Mouse (Mus musculus) urinary bladder, postnatal 25 days (tissue): ENCODE results near the gene Gatm.

Source experiments
- DNase-seq: peaks from one replicate; pipeline ENCODE4 v3.0.0; 2022; ENCODE audit warnings: low spot score

Gene Gatm

DNA sequence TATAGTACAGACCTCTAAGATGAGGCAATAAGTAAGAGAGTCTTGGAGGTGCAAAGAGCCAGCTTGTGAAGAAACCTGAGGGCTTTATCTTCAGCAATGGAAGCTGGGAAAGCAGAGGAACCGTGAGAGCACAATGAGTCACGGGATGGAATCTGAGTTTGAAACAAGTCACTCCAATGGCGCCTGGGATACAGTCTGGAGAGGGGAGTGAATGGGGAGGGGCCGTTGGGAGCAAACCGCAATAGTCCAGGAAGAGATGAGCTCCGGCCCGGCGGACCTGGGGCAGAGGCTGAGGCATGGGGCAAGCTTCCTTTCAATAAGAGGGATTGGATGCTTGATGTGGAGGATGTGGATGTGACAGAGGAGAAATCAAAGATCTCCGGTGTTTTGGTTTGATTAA is 2.3 kb downstream of the Gatm start:
- DNase-seq, result no peak

- no peak for DNase-seq
Observed at GRCm38 (mm10) chr2:122605829-122606228, 5.3 kb downstream of the Gatm start.

DNA sequence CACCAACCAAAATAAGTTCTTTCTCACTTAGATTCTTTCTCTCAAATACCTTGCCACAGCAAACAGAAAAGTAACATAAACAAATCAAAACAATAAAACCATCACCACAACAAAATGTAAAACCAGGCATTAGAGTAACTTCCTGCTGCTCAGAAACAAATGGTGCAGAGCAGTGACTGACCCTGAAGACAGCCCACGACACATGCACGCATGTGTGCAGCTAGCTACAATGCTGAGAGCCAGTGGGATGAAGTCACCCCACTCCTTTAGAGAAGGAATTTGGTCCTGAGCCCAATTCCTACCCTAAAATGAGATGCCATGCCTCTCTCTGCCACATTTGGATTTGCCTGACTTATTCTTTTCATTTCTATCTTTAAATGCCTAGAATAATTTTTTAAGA is 9.7 kb downstream of the Gatm start:
- DNase-seq, result no peak

DNA sequence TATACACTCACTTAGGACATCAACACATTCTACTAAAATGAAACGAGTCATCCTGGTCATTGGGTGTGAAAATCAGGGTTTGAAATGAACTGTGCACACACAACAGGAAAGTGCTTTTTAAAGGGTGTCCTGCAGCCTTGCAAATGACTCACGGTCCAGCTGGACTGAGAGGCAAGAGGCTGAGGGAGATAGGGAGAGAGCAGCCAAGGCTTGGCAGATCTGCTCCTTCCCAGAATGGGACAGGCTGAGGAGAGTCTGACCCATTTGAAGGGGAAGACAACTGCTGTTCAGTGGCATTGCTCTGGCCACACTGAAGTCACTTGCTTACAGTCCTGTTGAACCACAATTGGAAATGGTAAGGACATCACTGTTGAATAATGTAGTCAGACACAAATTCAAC is 11.4 kb downstream of the Gatm start:
- DNase-seq, result no peak

DNA sequence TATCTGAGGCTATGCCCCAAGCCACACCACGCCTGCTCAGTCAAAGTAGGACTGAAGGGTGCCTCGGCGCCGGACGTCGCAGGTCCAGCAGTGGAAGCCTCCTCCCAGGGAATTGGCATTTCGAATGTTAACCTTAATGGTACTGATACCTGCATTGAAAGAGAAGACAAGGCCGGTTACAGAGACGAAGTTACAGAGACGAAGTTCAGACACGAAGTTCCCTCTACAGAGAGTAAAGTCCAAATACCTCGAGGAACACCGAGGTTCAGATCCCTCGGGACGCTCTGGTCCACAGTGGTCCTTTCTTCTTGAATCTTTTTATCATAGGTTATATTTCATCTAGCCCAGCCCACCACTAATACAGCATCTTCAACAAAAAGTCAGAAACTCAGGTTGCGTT is 15.6 kb downstream of the Gatm start:
- no peak for DNase-seq

- DNase-seq, result no peak
Observed at GRCm38 (mm10) chr2:122591213-122591612, 19.9 kb downstream of the Gatm start.

DNA sequence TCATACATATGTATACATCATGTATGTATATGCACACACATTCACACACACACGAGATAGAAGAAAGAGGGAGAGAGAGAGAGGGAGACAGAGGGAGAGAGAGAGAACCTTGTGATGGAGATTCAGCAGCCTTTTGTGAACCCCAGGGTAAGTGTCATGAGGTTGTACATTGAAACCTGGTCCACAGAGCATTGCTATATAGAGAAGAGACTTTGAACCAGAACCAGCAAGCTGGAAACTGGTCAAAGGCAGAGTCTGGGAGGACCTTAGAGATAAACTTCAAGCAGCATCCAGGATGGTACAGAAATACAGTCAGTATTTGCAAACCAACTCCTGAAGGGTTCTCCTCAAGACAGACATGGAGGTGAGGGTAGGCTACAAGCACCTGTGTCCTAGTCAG is 20.8 kb downstream of the Gatm start:
- no peak for DNase-seq

DNA sequence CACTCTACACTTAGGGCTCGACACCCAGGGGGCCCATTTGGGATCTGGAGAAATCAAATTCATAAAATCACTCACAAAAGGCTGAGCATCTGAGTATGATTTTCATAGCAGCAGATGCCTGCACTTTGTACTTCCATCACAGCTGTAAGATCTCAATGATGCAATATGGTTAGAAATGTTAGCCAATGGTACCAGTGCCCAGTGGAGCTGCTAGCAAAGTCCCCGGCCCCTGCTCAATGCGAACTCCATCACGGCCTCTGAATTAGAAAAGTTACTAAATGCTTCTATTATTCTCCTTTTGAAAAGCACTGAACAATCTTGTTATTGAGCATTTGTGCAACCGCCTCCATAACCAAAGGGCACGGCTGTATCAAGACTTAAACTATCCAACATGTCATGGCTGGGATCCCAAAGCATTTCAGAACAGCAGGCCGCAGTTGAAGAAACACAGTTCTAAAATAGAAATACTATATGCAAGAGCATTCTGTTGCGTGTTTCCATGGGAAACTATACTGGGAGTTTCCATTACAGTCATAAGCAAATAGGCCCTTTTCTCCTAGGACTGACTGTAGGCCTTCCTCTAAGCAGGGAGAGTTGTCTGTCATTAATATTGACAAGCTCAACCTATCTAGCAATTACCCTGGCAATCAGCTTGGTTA is 23.1 kb downstream of the Gatm start:
- no peak for DNase-seq

- DNase-seq, result no peak
Observed at GRCm38 (mm10) chr2:122586258-122586657, 24.8 kb downstream of the Gatm start.

GRCm38 (mm10) chr2:122582324-122582723 is 28.8 kb downstream of the Gatm start:
- DNase-seq, result no peak

GRCm38 (mm10) chr2:122581361-122582017 is 29.6 kb downstream of the Gatm start:
- DNase-seq, result no peak

DNA sequence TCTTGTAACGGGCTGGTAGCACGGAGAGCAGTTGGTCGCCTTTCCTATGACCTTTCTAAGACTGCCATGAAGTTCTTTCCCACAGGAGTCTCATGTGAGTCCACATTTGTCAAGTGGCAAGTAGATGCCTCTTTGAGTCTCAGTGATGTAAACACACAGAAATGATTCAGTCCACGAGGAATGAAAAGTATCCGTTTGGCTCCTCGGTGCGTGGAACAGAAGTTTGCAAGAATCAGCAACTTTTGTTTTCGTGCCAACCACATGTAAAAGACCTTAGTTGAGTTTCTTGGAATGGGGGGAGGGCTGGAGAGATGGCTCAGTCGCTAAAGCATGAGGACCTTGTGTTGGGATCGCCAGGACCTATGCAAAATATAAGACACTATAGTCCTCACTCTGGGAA is 30.7 kb downstream of the Gatm start:
- DNase-seq, result no peak

DNA sequence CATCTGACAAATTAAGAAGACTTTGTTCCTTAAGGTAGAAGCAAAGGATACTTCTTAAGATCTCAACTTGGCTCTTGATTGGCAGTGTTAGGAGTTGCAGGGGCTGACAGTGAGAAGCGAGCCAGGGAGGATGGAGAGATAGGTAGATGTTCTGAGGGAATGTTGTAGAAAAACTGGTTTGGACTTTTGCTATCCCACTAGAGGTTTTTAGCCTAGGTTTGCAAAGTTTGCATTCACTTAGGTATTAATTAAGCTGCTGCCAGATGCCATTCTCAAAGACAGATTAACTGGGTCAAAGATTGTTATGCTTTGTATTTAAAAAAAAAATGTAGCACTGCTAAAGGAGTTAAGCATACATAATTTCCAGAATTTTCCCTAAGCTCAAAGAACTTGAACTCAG is 33.8 kb downstream of the Gatm start:
- no peak for DNase-seq

GRCm38 (mm10) chr2:122576295-122576694 is 34.8 kb downstream of the Gatm start:
- DNase-seq, result no peak

DNA sequence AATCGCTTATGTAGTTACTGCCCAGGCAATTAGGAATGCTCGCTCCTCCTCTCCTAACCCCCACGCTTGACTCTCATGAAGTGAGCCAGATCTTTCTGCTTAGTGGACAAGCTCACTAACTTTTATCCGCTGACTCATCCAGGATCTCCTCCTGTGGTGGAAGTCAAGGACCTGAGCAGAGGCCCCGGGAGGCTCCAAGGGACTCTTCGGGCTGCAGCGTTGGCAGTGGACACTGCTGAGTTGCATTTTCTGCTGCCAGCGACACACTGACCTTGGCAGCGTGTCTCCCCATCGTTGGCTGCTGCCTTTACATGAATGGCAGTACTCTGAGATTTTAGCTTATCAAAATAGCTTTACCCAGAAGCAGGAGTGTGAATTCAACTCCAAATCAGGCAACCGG is 35.6 kb downstream of the Gatm start:
- no peak for DNase-seq

GRCm38 (mm10) chr2:122572438-122572837 is 38.7 kb downstream of the Gatm start:
- DNase-seq, result no peak

DNA sequence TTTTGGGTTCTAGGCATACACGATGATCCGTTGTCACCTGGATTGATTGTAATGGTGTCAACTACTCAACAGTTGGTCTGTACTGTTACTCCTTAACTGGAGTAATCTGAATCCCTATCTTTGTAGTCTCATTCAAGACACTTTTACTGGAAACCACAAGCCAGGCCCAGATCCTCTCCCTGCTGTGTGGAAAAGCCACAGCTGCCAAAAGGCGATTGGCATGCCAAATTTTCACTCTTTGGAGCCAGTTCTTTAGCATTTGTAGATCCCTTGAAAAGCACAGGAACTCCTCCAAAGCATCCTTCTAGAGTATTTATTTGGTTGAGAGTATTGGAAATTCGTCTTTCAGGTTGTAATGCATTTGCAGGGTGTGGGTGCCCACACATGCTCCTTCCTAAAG is 39.8 kb downstream of the Gatm start:
- DNase-seq, result no peak

DNA sequence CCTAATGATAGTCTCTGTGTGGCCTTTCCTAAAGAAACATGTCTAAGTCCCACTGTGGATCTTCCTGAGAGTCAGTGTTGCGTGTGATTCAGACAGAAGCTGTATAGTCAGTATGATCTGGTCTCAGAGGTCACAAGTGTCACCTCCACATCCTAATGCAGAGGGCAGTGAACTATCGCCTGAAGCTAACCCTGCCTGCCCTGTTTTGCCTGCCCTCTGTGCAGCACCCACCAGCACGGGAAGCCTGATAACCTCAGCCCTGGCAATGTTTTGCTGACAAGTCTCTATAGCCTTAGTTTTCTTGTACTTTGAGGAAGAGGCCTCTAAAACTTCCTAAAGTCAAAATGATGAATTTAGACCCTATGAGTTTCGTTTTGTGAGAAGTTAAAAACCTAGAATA is 40.7 kb downstream of the Gatm start:
- no peak for DNase-seq

DNA sequence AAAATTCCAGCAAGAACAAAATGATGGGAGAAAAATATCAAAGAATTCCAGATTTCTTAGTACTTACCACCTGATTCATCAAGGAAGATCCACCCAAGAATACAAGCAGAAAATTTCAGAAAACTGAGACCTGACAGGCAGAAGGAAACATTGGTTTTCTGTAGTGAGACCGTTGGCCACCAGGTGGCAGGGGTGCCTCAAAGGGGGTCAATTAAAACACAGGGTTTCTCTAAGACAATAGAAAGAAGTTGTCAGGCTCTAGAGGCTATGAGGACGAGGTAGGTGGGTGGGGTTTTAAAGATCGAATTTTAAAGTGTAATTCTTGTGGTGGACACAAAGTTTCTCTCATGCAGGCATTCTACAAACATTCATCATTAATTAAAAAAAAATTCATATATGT is 41.7 kb downstream of the Gatm start:
- peak; percentile 68 for DNase-seq

DNA sequence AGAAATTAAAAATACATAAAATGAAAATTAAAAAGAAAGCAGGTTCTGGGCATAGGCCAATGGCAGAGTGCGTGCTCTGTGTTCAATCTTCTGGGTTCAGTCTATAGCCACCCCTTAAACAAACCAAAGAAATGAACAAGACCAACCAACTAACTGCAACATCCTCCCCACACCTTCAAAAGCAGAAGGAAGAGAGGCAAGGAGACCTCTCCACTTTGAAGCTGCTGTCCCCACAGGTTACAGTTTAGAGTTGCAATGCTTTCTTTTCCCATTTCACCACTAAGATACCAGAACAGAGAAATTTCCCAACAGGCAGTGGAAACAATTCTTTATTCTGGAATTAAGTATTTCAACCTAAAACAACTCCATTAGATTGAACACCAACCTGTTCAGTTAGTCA is 48.9 kb downstream of the Gatm start:
- DNase-seq, result no peak

DNA sequence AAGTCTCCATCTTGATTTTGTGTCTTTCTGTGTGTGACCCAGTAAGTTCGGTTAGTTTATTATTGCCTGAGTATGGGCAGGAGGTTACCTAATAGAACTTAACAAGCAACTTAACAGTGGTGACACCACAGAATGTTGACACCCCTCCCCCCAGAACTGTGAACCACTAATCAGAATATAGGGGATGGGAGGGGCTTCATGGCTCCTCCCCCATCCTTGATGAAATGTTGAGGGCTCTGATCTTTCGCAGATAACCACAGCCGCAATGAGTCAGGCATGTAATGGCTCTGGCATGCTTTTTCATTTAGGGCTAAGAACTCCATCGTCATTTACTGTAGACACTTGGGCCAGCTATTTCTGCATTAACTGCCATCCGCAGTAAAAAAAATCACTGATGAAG is 49.9 kb downstream of the Gatm start:
- no peak for DNase-seq

GRCm38 (mm10) chr2:122558317-122558716 is 52.8 kb downstream of the Gatm start:
- no peak for DNase-seq
